Mouse (Mus musculus): ENCODE data around the gene Arhgap30. TPM values are rescaled to one million over a fixed set of nuclear protein-coding genes. Genes with fewer than 3 reads are reported as not detected.

Arhgap30 gene
- polyA plus RNA-seq, 1 experiment from 2014 or later, result 0.39 TPM

DNA sequence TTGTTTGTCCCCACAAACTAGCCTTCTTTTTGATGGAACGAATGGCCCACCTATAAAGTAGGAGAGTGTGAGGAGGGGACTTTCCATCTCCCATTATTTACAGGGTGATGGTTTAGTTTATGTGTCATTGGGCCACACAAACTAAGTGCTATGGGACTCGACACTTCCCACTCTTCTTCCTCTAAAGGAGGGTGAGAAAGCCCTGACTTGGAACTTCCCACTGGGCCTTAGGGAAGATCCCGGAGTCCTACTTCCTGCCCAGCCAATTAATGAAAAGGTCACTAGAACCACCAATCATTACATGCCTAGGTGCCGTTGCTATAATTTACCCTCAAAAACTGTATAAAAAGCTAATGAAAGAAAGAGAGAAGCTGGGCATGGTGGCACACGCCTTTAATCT lies 43.4 kb downstream of the Arhgap30 start:
- H3K4me3 ChIP-seq (ENCODE audit: low read depth, low read length), result no peak overlapping the region
- 81% methylated on average over 5 of the region's 5 CpGs for WGBS
- ATAC-seq (no peak), DNase-seq (ENCODE audit: low spot score) (no peak)
- H3K4me1 ChIP-seq (ENCODE audit: control insufficient read depth, insufficient read depth, low read length), result no peaks in the 10 kb centered on the region
- peaks cover 6% of the 10 kb centered on the region; the same call in 1 of the 2 replicates for H3K27me3 ChIP-seq (replicated peaks; ENCODE audit: control insufficient read depth, insufficient read depth, low read length)
- H3K36me3 ChIP-seq (ENCODE audit: control insufficient read depth, insufficient read depth, low read length), result no peaks in the 10 kb centered on the region
- H3K4me2 ChIP-seq (ENCODE audit: low read length), result no peak overlapping the region
- H3K9me3 ChIP-seq (replicated peaks; ENCODE audit: control insufficient read depth, low read length), result no peaks in the 10 kb centered on the region
- H3K27ac ChIP-seq (ENCODE audit: low read depth, low read length), result no peak overlapping the region
- H3K9ac ChIP-seq (ENCODE audit: low read length), result no peak overlapping the region

DNA sequence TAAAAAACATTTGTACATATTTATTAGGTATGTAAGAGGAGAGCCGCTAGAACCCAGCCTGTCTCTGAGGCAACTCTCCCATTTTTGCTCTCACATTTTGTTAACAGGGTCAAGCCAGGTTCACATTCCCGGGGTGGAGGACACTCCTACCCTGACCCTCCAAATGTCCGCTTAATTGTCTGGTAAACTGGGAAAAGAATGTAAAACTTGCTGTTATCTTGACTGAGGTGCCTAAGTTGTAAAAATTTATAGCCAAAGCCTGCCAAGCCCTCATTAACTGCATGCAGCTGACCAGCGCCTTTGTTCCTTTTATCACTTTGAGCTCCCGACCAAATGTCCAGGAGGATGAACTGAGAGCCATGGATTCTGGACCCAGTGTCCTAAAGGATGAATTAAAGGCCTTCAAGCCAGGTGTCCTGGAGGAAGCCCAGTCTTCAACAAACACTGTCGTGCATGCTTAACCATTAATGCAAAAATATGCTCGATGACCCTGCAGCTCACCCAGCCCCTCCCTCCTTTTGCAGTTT lies 46.6 kb downstream of the Arhgap30 start:
- H3K27me3 ChIP-seq (replicated peaks; ENCODE audit: control insufficient read depth, insufficient read depth, low read length), result peaks cover 15% of the 10 kb centered on the region; the same call in 1 of the 2 replicates
- no peaks in the 10 kb centered on the region for H3K4me1 ChIP-seq (ENCODE audit: control insufficient read depth, insufficient read depth, low read length)
- H3K4me2 ChIP-seq (ENCODE audit: low read length), result no peak overlapping the region
- no peak overlapping the region for H3K9ac ChIP-seq (ENCODE audit: low read length)
- no peak for DNase-seq (ENCODE audit: low spot score)
- H3K27ac ChIP-seq (ENCODE audit: low read depth, low read length), result no peak overlapping the region
- 80% methylated on average over 7 of the region's 7 CpGs for WGBS
- H3K9me3 ChIP-seq (replicated peaks; ENCODE audit: control insufficient read depth, low read length), result no peaks in the 10 kb centered on the region
- ATAC-seq, result no peak
- H3K4me3 ChIP-seq (ENCODE audit: low read depth, low read length), result no peak overlapping the region
- H3K36me3 ChIP-seq (ENCODE audit: control insufficient read depth, insufficient read depth, low read length), result no peaks in the 10 kb centered on the region

DNA sequence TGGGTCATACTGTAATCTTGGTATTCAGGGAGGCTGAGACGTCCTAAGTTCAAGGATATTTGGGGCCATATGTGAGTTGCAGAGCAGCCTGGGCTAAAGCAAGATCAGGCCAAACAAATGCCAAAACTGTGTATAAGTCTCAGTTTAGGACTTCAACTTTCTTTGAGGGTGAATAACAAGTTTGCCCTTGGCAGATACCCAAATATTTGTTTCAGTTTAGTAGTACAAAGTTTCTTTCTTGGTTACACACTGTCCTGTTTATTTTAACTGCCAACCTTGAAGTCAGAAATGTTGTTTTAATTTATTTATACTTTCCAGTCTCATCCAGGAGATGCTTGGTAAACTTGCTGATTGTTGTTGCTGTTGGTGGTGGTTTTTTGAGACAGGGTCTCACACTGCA lies 47.2 kb downstream of the Arhgap30 start:
- peaks cover 15% of the 10 kb centered on the region; the same call in 1 of the 2 replicates for H3K27me3 ChIP-seq (replicated peaks; ENCODE audit: control insufficient read depth, insufficient read depth, low read length)
- WGBS, result 68% methylated on average over 1 of the region's 1 CpGs
- no peak overlapping the region for H3K27ac ChIP-seq (ENCODE audit: low read depth, low read length)
- no peak overlapping the region for H3K4me3 ChIP-seq (ENCODE audit: low read depth, low read length)
- ATAC-seq (no peak), DNase-seq (ENCODE audit: low spot score) (no peak)
- H3K9me3 ChIP-seq (replicated peaks; ENCODE audit: control insufficient read depth, low read length), result no peaks in the 10 kb centered on the region
- no peak overlapping the region for H3K4me2 ChIP-seq (ENCODE audit: low read length)
- no peaks in the 10 kb centered on the region for H3K36me3 ChIP-seq (ENCODE audit: control insufficient read depth, insufficient read depth, low read length)
- no peak overlapping the region for H3K9ac ChIP-seq (ENCODE audit: low read length)
- no peaks in the 10 kb centered on the region for H3K4me1 ChIP-seq (ENCODE audit: control insufficient read depth, insufficient read depth, low read length)

DNA sequence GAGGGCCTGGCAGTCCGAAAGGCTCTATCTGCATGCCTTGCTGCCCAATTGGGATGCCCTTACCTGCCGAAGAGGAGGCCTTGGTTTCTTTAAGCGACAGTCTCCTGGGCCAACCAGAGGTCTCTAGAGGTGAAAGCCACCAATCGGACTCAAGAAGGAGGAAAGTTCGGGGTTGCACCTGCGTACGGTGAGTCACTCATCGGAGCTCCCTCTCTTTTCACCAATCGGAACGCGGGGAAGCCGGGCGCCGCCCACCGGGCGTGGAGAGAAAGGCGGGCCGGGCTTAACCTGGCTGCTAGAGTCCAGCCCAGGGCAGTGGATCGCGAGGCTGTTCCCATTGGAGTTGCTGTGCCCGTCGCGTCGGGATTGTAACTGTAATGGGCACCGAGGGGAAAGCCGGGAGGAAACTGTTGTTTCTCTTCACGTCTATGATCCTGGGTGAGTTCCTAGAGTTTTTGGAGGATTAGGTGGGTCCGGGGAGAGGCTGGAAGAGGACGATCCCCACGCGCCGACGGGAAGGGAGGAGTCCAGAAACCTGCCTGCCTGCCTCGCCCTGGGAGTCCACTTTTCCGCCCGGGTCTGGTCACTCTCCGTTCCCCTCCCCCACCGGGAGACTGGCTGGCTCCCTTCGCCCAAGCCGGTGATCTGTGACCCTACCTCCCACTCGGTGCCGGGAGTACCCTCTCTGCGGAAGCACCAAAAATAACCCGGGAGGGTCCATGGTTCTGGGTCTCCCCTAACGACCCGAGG lies 48.7 kb downstream of the Arhgap30 start, which contains the start of gene F11r:
TSS of gene F11r (plus strand) at position 272 of the 750 bp plus-strand sequence.
- H3K4me1 ChIP-seq (ENCODE audit: control insufficient read depth, insufficient read depth, low read length), result no peaks in the 10 kb centered on the region
- H3K4me2 ChIP-seq (ENCODE audit: low read length), result peak within 1 kb of the TSS; percentile 49
- peaks cover 15% of the 10 kb centered on the region; the same call in 1 of the 2 replicates for H3K27me3 ChIP-seq (replicated peaks; ENCODE audit: control insufficient read depth, insufficient read depth, low read length)
- WGBS, result under 1% methylated on average over 46 of the region's 46 CpGs
- peak within 1 kb of the TSS; percentile 18; the same call in 1 of the 2 replicates for H3K9ac ChIP-seq (ENCODE audit: low read length)
- ATAC-seq, result peak; percentile 62
- no peaks in the 10 kb centered on the region for H3K36me3 ChIP-seq (ENCODE audit: control insufficient read depth, insufficient read depth, low read length)
- peak within 1 kb of the TSS; percentile 27 for H3K4me3 ChIP-seq (ENCODE audit: low read depth, low read length)
- no peaks in the 10 kb centered on the region for H3K9me3 ChIP-seq (replicated peaks; ENCODE audit: control insufficient read depth, low read length)
- H3K27ac ChIP-seq (ENCODE audit: low read depth, low read length), result no peak within 1 kb of the TSS
- DNase-seq (ENCODE audit: low spot score), result peak; percentile 26

DNA sequence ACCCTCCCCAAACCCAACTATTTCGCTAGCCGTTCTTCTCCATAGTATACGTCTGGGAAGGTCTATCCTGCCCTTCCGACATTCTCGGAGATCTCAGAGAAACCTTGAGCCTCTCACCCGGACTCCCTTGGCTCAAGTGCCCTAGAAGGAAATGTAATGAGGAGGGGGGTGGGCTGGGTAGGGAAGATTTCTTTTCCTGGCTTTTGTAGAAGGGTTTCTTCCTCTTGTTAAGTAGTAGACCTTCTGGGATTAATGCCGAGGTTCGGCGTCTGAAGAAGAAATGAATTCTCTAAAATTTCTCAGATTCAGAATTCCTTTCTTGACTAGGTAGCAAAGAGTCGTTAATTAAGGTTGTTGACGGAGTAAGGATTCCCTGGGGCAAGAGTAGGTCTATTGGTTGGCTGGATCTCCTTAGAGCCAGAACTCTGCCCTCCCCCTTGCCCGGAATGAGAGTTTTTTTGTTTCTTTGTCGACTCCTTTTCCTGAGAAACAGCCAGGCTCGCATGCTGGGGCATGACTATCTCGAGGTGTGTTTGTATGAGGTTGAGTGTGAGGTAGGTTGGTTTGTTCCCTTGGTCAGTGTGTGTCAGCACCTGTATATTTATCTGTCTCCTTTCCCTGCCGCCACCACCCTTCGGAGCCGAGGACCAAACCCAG lies 49.4 kb downstream of the Arhgap30 start:
- peaks cover 15% of the 10 kb centered on the region; the same call in 1 of the 2 replicates for H3K27me3 ChIP-seq (replicated peaks; ENCODE audit: control insufficient read depth, insufficient read depth, low read length)
- WGBS, result 5% methylated on average over 18 of the region's 18 CpGs
- H3K4me3 ChIP-seq (ENCODE audit: low read depth, low read length), result peak overlapping the region; percentile 27
- H3K36me3 ChIP-seq (ENCODE audit: control insufficient read depth, insufficient read depth, low read length), result no peaks in the 10 kb centered on the region
- no peaks in the 10 kb centered on the region for H3K4me1 ChIP-seq (ENCODE audit: control insufficient read depth, insufficient read depth, low read length)
- ATAC-seq (no peak), DNase-seq (ENCODE audit: low spot score) (no peak)
- H3K9me3 ChIP-seq (replicated peaks; ENCODE audit: control insufficient read depth, low read length), result no peaks in the 10 kb centered on the region
- H3K9ac ChIP-seq (ENCODE audit: low read length), result peak overlapping the region; percentile 18; the same call in 1 of the 2 replicates
- peak overlapping the region; percentile 49 for H3K4me2 ChIP-seq (ENCODE audit: low read length)
- no peak overlapping the region for H3K27ac ChIP-seq (ENCODE audit: low read depth, low read length)

DNA sequence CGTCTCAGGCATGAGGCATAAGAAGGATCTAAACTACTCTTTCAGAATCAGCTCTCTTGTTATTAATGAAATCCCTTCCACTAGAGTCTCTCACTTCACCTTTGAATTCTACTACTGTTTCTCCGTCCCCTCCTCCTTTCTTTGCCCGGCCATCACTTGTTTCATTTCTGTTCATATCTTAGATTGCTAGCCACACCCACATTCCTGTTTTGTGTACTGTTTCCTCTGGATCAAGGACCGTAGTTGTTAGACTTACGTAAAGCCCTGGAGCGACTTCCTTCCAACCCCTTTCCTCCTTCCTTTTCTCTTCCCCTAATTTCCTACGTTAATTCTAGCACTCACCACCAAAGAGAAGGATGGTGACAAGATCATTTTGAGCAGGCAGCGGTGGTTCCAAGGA lies 50.3 kb downstream of the Arhgap30 start:
- Histone ChIP-seq H3K36me3 (ENCODE audit: control insufficient read depth, insufficient read depth, low read length) (no peaks in the 10 kb centered on the region), H3K27me3 (replicated peaks; ENCODE audit: control insufficient read depth, insufficient read depth, low read length) (peaks cover 15% of the 10 kb centered on the region; the same call in 1 of the 2 replicates), H3K4me3 (ENCODE audit: low read depth, low read length) (no peak overlapping the region), H3K4me2 (ENCODE audit: low read length) (no peak overlapping the region), H3K9ac (ENCODE audit: low read length) (no peak overlapping the region), H3K4me1 (ENCODE audit: control insufficient read depth, insufficient read depth, low read length) (no peaks in the 10 kb centered on the region), H3K9me3 (replicated peaks; ENCODE audit: control insufficient read depth, low read length) (0 out of 2 replicates have a peak, but pooled peaks cover 3% of the 10 kb centered on the region), H3K27ac (ENCODE audit: low read depth, low read length) (no peak overlapping the region)
- no peak for ATAC-seq
- 55% methylated on average over 8 of the region's 8 CpGs for WGBS
- DNase-seq (ENCODE audit: low spot score), result no peak

DNA sequence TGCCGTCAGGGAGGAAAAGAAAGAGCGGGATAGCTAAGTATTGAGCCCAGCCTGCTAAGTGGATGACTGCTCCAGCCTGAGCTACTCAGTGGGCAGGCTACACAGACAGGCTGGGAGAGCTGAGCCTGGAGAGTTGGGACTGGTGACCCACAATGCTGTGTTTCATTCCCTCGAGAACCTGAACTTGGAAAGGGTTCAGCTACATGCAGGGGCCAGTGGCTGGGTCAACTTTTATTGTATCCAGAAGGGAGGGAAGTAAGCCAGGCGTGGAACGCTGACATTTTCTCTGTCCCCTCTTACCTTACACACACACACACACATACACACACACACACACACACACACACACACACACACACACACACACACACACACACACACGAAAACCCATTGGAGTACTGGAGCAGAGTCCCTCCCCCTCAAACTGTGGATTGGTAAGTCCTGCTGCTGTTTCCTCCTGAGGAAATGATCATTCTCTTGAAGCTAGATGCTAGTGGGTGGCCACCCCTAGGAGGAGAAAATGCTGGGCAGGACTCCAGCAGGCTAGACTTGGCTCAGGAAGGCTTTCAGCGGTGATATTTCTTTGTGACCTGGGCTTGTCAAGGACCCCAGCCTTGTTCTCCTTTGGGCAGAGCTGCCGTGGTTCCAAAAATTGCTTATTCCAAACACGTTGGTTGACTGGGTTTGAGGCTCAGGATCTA lies 51.4 kb downstream of the Arhgap30 start:
- Histone ChIP-seq H3K4me1 (ENCODE audit: control insufficient read depth, insufficient read depth, low read length) (no peaks in the 10 kb centered on the region), H3K9me3 (replicated peaks; ENCODE audit: control insufficient read depth, low read length) (0 out of 2 replicates have a peak, but pooled peaks cover 3% of the 10 kb centered on the region), H3K4me2 (ENCODE audit: low read length) (no peak overlapping the region), H3K27ac (ENCODE audit: low read depth, low read length) (no peak overlapping the region), H3K9ac (ENCODE audit: low read length) (no peak overlapping the region), H3K4me3 (ENCODE audit: low read depth, low read length) (no peak overlapping the region), H3K36me3 (ENCODE audit: control insufficient read depth, insufficient read depth, low read length) (no peaks in the 10 kb centered on the region), H3K27me3 (replicated peaks; ENCODE audit: control insufficient read depth, insufficient read depth, low read length) (peaks cover 15% of the 10 kb centered on the region; the same call in 1 of the 2 replicates)
- WGBS, result 57% methylated on average over 9 of the region's 9 CpGs
- DNase-seq (ENCODE audit: low spot score) (peak; percentile 35), ATAC-seq (peak; percentile 45)

DNA sequence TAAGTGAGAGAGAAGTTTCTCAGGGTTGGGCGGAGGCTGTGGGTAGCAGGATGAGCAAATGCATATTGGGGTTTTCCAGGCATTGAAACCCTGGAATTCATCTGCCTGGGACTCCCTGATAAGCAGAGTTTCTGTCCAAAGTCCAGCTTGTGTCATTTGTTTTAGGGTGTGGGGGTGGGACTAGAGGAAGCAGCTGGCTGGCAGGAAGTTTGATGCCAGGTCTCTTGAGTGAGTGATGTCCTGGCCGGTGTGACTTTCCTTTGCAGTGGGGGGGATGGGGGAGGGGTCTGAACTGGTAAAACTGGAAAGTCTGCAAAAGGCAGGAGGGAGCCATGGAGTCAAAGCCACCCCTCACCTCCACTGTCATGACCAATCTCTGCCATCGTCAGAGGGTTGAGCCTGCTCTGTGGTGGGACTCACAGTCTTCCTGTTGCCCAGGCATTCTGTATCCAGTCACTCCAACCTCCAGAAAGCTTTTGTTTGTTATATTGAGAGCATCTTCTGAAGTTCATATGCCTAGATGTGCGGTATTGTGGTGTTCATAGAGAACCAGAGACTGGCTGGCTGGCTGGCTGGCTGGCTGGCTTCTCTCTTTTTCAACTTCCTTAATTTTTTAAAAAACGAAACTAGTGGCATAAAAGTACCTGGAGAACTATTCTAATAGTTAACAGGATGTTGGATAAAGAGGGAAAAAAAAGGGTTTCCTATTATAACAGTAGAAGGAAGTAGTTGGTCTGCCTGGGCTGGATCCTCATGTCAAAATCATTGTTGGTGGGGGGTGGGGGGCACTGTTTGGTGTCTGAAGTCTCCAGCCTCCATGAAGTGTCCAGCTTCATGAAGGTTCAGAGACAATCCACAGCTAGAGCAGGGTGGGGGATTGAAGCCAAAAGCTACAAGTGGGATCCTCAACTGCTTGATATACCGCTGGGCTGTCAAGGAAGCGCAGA lies 53.0 kb downstream of the Arhgap30 start:
- Histone ChIP-seq H3K9ac (ENCODE audit: low read length) (no peak overlapping the region), H3K27ac (ENCODE audit: low read depth, low read length) (no peak overlapping the region), H3K4me3 (ENCODE audit: low read depth, low read length) (no peak overlapping the region), H3K27me3 (replicated peaks; ENCODE audit: control insufficient read depth, insufficient read depth, low read length) (peaks cover 13% of the 10 kb centered on the region; the same call in 1 of the 2 replicates), H3K36me3 (ENCODE audit: control insufficient read depth, insufficient read depth, low read length) (no peaks in the 10 kb centered on the region), H3K4me2 (ENCODE audit: low read length) (no peak overlapping the region), H3K4me1 (ENCODE audit: control insufficient read depth, insufficient read depth, low read length) (no peaks in the 10 kb centered on the region), H3K9me3 (replicated peaks; ENCODE audit: control insufficient read depth, low read length) (0 out of 2 replicates have a peak, but pooled peaks cover 3% of the 10 kb centered on the region)
- DNase-seq (ENCODE audit: low spot score), result no peak
- no peak for ATAC-seq
- WGBS, result 66% methylated on average over 7 of the region's 7 CpGs

All from forebrain, embryonic 14.5 days (tissue).